Mouse (Mus musculus) liver, embryonic 12.5 days (tissue): ENCODE measurements around the gene Cnih4. TPM values are rescaled to one million over a fixed set of nuclear protein-coding genes. Genes with fewer than 3 reads are reported as not detected.

Experiments used
- ATAC-seq: fragments of 200-750 bp; cut with Nextera tagmentation; 2 replicates; pipeline ENCODE4 v1.8.0; 2017; ENCODE audit warnings: moderate number of reproducible peaks, mild to moderate bottlenecking, moderate library complexity
- H3K27ac ChIP-seq: fragments of 300-500 bp; sonication (generic); 2 replicates; pipeline ENCODE4 v1.5.1; 2016; ENCODE audit warnings: mild to moderate bottlenecking
- H3K27me3 ChIP-seq: fragments of 300-500 bp; sonication (generic); replicated peaks from 2 replicates; pipeline ENCODE4 v1.6.1; 2016; ENCODE audit warnings: mild to moderate bottlenecking, moderate library complexity
- H3K36me3 ChIP-seq: fragments of 300-500 bp; sonication (generic); 2 replicates; pipeline ENCODE4 v1.6.1; 2016; ENCODE audit warnings: mild to moderate bottlenecking, moderate library complexity
- H3K4me1 ChIP-seq: fragments of 300-500 bp; sonication (generic); 2 replicates; pipeline ENCODE4 v1.6.1; 2016
- H3K4me2 ChIP-seq: fragments of 300-500 bp; sonication (generic); 2 replicates; pipeline ENCODE4 v1.6.1; 2016; ENCODE audit warnings: mild to moderate bottlenecking, moderate library complexity
- H3K4me3 ChIP-seq: fragments of 300-500 bp; sonication (generic); 2 replicates; pipeline ENCODE4 v1.5.1; 2016; ENCODE audit warnings: mild to moderate bottlenecking, moderate library complexity
- H3K9ac ChIP-seq: fragments of 300-500 bp; sonication (generic); 2 replicates; pipeline ENCODE4 v1.6.1; 2016; ENCODE audit warnings: mild to moderate bottlenecking, moderate library complexity
- H3K9me3 ChIP-seq: fragments of 300-500 bp; sonication (generic); replicated peaks from 2 replicates; pipeline ENCODE4 v1.6.1; 2016; ENCODE audit warnings: mild to moderate bottlenecking, moderate library complexity
- WGBS: fragments of 180-500 bp; shearing (Covaris S2); methylation state at CpG from one replicate; pipeline ENCODE4 v1.1.7; 2016; ENCODE audit not compliant: insufficient replicate concordance; 5-methylcytosine and 5-hydroxymethylcytosine counted together
- polyA plus RNA-seq: library from polyadenylated mRNA; unstranded; fragments of >200 nt; fragmentation: Nextera tagmentation; extraction: Ambion mirVana; gene quantifications from 2 replicates; pipeline ENCODE4 v1.2.1, GENCODE M21; 2016

Gene Cnih4
- polyA plus RNA-seq, 1 experiment from 2014 or later, result 62.1 TPM

DNA sequence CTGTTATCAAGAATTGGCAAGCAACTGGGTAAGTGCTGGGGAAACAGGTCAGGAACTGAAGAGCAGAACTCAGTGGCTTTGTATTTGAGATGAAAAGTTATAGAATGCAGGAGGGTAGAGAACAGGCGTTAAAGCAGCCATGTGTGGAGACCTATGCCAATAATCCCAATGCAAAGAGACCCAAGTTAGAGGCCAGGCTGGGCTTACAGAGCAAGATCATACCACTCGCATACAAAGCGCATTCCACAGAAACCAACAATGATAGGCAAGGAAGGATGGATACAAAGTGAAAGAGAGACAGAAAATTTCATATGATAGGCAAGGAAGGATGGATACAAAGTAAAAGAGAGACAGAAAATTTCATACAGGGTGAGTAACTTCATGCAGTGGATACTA is 5.9 kb downstream of the Cnih4 start:
- peaks cover 65% of the 10 kb centered on the region for H3K4me1 ChIP-seq
- ATAC-seq, result 0 out of 2 replicates have a peak, but pooled peaks have one; percentile 2
- H3K36me3 ChIP-seq, result peaks cover 19% of the 10 kb centered on the region
- no peaks in the 10 kb centered on the region for H3K9me3 ChIP-seq
- peak overlapping the region; percentile 96; the same call in 1 of the 2 replicates for H3K4me3 ChIP-seq
- peak overlapping the region; percentile 94 for H3K4me2 ChIP-seq
- peak overlapping the region; percentile 45; the same call in 1 of the 2 replicates for H3K27ac ChIP-seq
- no peaks in the 10 kb centered on the region for H3K27me3 ChIP-seq
- WGBS, result 66% methylated on average over 3 of the region's 3 CpGs
- no peak overlapping the region for H3K9ac ChIP-seq

- no peaks in the 10 kb centered on the region for H3K27me3 ChIP-seq
- peaks cover 25% of the 10 kb centered on the region for H3K36me3 ChIP-seq
- peak overlapping the region; percentile 98 for H3K9ac ChIP-seq
- WGBS, result under 1% methylated on average over 41 of the region's 59 CpGs
- peak overlapping the region; percentile 94 for H3K4me2 ChIP-seq
- H3K9me3 ChIP-seq, result no peaks in the 10 kb centered on the region
- ATAC-seq, result peak; percentile 84
- H3K4me3 ChIP-seq, result peak overlapping the region; percentile 96
- H3K4me1 ChIP-seq, result peaks cover 60% of the 10 kb centered on the region
- H3K27ac ChIP-seq, result peak overlapping the region; percentile 88
Measured at GRCm38 (mm10) chr1:181150827-181151534, 6.5 kb downstream of the Cnih4 start.

- peak overlapping the region; percentile 88 for H3K27ac ChIP-seq
- H3K4me3 ChIP-seq, result peak overlapping the region; percentile 96
- no peak for ATAC-seq
- H3K9me3 ChIP-seq, result no peaks in the 10 kb centered on the region
- peak overlapping the region; percentile 98 for H3K9ac ChIP-seq
- WGBS, result 42% methylated on average over 5 of the region's 5 CpGs
- H3K36me3 ChIP-seq, result peaks cover 29% of the 10 kb centered on the region
- H3K27me3 ChIP-seq, result no peaks in the 10 kb centered on the region
- H3K4me2 ChIP-seq, result peak overlapping the region; percentile 94
- H3K4me1 ChIP-seq, result peaks cover 55% of the 10 kb centered on the region
Measured at GRCm38 (mm10) chr1:181151541-181151940, 7.0 kb downstream of the Cnih4 start.

DNA sequence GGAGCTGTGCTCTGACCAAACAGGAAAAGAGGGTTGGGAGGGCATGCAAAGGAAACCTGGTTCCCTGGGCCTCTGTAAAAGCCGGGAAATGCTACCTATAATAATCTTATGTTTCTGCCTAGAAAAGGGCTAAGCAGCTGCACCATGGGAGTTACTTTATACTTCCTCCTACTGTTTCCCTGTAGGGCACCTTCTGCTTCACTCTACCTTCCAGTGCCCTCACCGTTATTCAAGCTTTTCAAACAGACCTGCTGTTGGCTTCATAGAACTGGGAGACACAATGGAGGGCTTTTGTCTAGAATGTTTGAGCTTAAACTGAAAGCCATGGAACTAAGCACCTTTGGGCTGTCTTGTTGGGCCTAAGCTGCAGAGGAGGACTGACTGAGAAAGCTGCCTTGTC is 23.3 kb downstream of the Cnih4 start:
- peaks cover 83% of the 10 kb centered on the region for H3K36me3 ChIP-seq
- no peaks in the 10 kb centered on the region for H3K27me3 ChIP-seq
- ATAC-seq, result no peak
- no peaks in the 10 kb centered on the region for H3K9me3 ChIP-seq
- no peaks in the 10 kb centered on the region for H3K4me1 ChIP-seq
- no peak overlapping the region for H3K4me2 ChIP-seq
- WGBS, result 80% methylated on average over 2 of the region's 2 CpGs
- H3K4me3 ChIP-seq, result no peak overlapping the region
- H3K27ac ChIP-seq, result no peak overlapping the region
- no peak overlapping the region for H3K9ac ChIP-seq

DNA sequence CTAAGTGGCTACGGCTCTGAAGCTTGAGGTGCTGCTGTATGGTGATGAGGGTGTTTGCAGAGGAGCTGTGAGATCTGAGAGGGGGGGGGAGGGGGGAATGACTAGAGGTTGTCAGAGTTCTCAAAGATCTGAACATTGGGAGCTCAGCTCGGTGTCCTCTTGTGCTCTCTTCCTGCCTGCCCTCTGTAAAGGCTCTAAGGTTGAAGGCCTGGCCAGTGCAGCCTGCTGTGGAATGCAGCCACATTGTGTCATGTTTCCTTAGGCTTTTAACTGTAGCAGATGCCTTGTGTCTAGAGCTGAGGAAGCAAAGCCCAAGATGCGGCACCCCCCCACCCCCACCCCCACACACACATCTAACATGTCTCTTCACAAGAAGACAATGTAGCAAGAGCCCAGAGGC is 23.9 kb downstream of the Cnih4 start:
- Histone ChIP-seq H3K9me3 (no peaks in the 10 kb centered on the region), H3K9ac (no peak overlapping the region), H3K4me2 (no peak overlapping the region), H3K4me1 (no peaks in the 10 kb centered on the region), H3K36me3 (peaks cover 81% of the 10 kb centered on the region), H3K27me3 (no peaks in the 10 kb centered on the region), H3K4me3 (no peak overlapping the region), H3K27ac (no peak overlapping the region)
- ATAC-seq, result no peak
- 68% methylated on average over 3 of the region's 3 CpGs for WGBS

DNA sequence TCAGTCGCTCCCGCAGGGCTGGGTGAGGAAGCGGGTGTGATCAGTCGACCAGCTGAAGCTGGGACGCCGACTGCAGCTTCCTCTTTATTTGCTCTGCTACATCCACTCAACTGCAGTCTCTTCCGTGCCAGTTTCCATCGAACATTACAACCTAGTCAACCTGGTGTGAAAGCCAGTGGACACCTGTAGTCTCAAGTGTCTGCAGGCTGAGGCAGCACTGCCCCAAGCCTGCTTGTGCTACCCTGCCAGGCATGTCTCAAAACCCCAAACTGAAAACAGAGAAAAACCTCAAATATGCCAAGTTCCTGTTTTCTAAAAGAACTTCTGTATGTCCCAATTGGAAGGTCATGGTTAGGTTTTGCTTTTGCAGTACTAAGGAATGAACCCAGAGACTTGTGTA is 25.7 kb downstream of the Cnih4 start:
- H3K27ac ChIP-seq, result peak overlapping the region; percentile 38
- no peaks in the 10 kb centered on the region for H3K9me3 ChIP-seq
- no peak overlapping the region for H3K9ac ChIP-seq
- no peaks in the 10 kb centered on the region for H3K4me1 ChIP-seq
- H3K4me3 ChIP-seq, result no peak overlapping the region
- 39% methylated on average over 8 of the region's 8 CpGs for WGBS
- H3K4me2 ChIP-seq, result no peak overlapping the region
- no peak for ATAC-seq
- peaks cover 80% of the 10 kb centered on the region for H3K36me3 ChIP-seq
- no peaks in the 10 kb centered on the region for H3K27me3 ChIP-seq

DNA sequence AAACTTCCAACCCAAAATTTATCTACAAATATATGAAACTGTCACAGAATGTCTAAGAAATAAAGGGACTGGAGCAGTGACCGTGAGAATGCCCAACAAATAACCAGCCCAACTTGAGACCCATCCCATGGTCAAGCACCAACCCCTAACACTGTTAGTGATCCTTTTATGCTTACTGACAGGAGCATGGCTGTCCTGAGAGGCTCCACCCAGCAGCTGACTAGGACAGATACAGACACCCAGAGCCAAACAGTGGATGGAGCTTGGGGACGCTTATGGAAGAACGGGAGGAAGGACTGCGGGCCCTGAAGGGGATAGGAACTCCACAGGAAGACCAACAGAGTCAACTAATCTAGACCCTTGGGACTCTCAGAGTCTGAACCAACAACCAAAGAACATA is 44.4 kb downstream of the Cnih4 start:
- Histone ChIP-seq H3K4me2 (no peak overlapping the region), H3K9me3 (no peaks in the 10 kb centered on the region), H3K9ac (no peak overlapping the region), H3K4me1 (peaks cover 12% of the 10 kb centered on the region), H3K27me3 (no peaks in the 10 kb centered on the region), H3K36me3 (peaks cover 97% of the 10 kb centered on the region), H3K27ac (peak overlapping the region; percentile 50; the same call in 1 of the 2 replicates), H3K4me3 (no peak overlapping the region)
- 57% methylated on average over 4 of the region's 4 CpGs for WGBS
- peak; percentile 67; the same call in 1 of the 2 replicates for ATAC-seq

GRCm38 (mm10) chr1:181199446-181199845 is 55.0 kb downstream of the Cnih4 start:
- 89% methylated on average over 4 of the region's 4 CpGs for WGBS

DNA sequence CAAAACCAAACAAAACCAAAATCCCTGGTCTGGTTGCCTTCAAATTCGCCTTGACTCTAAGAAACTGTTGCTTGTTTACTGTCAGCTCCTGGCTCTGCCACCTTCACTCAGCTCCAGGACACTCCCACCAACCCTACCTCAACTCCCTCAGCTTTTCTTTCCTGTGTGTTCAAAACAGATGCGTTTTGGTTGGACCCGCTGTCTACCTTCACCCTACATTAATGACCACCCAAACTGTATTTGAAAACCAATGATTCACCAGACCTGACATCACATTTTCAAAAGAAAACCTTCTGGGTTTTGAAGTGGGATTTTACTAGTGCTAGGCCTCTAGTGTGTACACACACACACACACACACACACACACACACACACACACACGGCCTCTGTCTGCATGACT is 65.7 kb downstream of the Cnih4 start:
- H3K27me3 ChIP-seq, result no peaks in the 10 kb centered on the region
- peak overlapping the region; percentile 99 for H3K27ac ChIP-seq
- 10% methylated on average over 4 of the region's 4 CpGs for WGBS
- H3K4me2 ChIP-seq, result peak overlapping the region; percentile 86
- H3K9me3 ChIP-seq, result no peaks in the 10 kb centered on the region
- H3K4me1 ChIP-seq, result peaks cover 53% of the 10 kb centered on the region
- peak overlapping the region; percentile 100 for H3K9ac ChIP-seq
- H3K4me3 ChIP-seq, result peak overlapping the region; percentile 100
- ATAC-seq, result no peak
- H3K36me3 ChIP-seq, result peaks cover 43% of the 10 kb centered on the region

More at GRCm38 (mm10) chr1:181199446-181199845, 55.0 kb downstream of the Cnih4 start:
- Histone ChIP-seq H3K9me3 (no peaks in the 10 kb centered on the region), H3K4me2 (no peak overlapping the region), H3K36me3 (peaks cover 94% of the 10 kb centered on the region), H3K27ac (no peak overlapping the region), H3K9ac (no peak overlapping the region), H3K4me1 (no peaks in the 10 kb centered on the region), H3K4me3 (no peak overlapping the region), H3K27me3 (no peaks in the 10 kb centered on the region)
- no peak for ATAC-seq

GRCm38 (mm10) chr1:181210601-181211402 is 66.3 kb downstream of the Cnih4 start:
- H3K36me3 ChIP-seq, result peaks cover 39% of the 10 kb centered on the region
- H3K9me3 ChIP-seq, result no peaks in the 10 kb centered on the region
- WGBS, result 2% methylated on average over 49 of the region's 56 CpGs
- peaks cover 54% of the 10 kb centered on the region for H3K4me1 ChIP-seq
- peak overlapping the region; percentile 99 for H3K27ac ChIP-seq
- ATAC-seq, result peak; percentile 25
- no peaks in the 10 kb centered on the region for H3K27me3 ChIP-seq
- H3K4me3 ChIP-seq, result peak overlapping the region; percentile 100
- H3K4me2 ChIP-seq, result peak overlapping the region; percentile 86
- H3K9ac ChIP-seq, result peak overlapping the region; percentile 100

DNA sequence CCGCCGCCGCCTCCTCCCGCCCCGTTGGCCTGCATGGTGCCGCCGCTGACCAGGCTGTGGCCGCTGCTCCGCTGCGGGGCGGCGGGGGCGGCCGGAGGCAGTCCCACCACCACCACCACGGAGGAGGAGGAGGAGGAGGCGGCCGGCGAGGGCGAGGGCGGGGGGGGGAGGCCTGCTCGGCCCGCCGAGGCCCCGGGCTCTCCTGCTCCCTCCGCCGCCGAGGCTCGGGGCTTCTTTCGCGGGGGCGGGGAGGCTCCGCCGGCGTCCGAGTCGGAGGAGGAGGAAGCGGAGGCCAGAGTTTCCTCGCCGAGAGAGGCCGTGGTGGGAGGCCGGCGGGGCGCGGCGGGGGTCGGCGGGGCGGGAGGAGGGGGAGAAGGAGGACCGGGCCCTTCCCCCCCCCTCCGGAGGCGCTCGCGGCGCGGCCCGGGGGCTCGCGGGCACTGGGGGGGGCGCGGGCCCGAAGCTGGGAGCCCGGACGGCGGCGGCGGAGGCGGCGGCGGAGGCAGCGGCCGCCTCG is 67.0 kb downstream of the Cnih4 start:
- Histone ChIP-seq H3K4me3 (peak overlapping the region; percentile 100), H3K9ac (peak overlapping the region; percentile 100)
- no peak for ATAC-seq

More for the DNA sequence above, 67.0 kb downstream of the Cnih4 start:
- Histone ChIP-seq H3K4me2 (peak overlapping the region; percentile 86), H3K27ac (peak overlapping the region; percentile 99), H3K4me1 (peaks cover 60% of the 10 kb centered on the region), H3K9me3 (no peaks in the 10 kb centered on the region), H3K36me3 (peaks cover 33% of the 10 kb centered on the region), H3K27me3 (no peaks in the 10 kb centered on the region)
- 1% methylated on average over 15 of the region's 72 CpGs for WGBS
